Mouse (Mus musculus) neutrophil, adult 5-6 weeks (primary cell): ENCODE data around the gene Mcur1. TPM values are rescaled to one million over a fixed set of nuclear protein-coding genes. Genes with fewer than 3 reads are reported as not detected.
A peak's percentile ranks its signal among the peaks of the same experiment; 100 is the strongest.

Experiments used
- ATAC-seq: fragments of 151-379, 151-347 bp; 2 replicates; pipeline ENCODE4 v1.8.0; 2017; ENCODE audit warnings: mild to moderate bottlenecking, moderate TSS enrichment; ENCODE audit not compliant: insufficient number of reproducible peaks, poor library complexity, low FRiP score, severe bottlenecking; ENCODE audit errors: extremely low read depth
- total RNA-seq: library from RNA; stranded (forward); fragments of 200-1000 nt; gene quantifications from 2 replicates; pipeline ENCODE4 v1.2.3, GENCODE M21; 2017

Mcur1 gene
- 24.2 and 32.5 TPM in 2 replicates for total RNA-seq

- ATAC-seq: peak; percentile 91
These were observed at the start of gene Mcur1 for GRCm38 (mm10) chr13:43559711-43560457. TSS of gene Mcur1 (minus strand) at chr13:43560191.

- no peak for ATAC-seq
These were observed 48.9 kb upstream of the Mcur1 start for GRCm38 (mm10) chr13:43608854-43609253.

GRCm38 (mm10) chr13:43603042-43603441, 43.1 kb upstream of the Mcur1 start:
- ATAC-seq: no peak

- no peak for ATAC-seq
These were observed 42.4 kb upstream of the Mcur1 start for GRCm38 (mm10) chr13:43602440-43602839.

GRCm38 (mm10) chr13:43600967-43601366, 41.0 kb upstream of the Mcur1 start:
- ATAC-seq: no peak

- ATAC-seq: 0 out of 2 replicates have a peak, but pooled peaks have one; percentile 41
These were observed 35.9 kb upstream of the Mcur1 start for GRCm38 (mm10) chr13:43595896-43596295.

GRCm38 (mm10) chr13:43592681-43593068, 32.7 kb upstream of the Mcur1 start:
- ATAC-seq: no peak

- ATAC-seq: no peak
These were observed 32.1 kb upstream of the Mcur1 start for GRCm38 (mm10) chr13:43591828-43592680.

GRCm38 (mm10) chr13:43587844-43588840, 28.2 kb upstream of the Mcur1 start:
- ATAC-seq: no peak

GRCm38 (mm10) chr13:43586966-43587365, 27.0 kb upstream of the Mcur1 start:
- ATAC-seq: no peak

- ATAC-seq: no peak
These were observed 25.3 kb upstream of the Mcur1 start for GRCm38 (mm10) chr13:43585335-43585734.

- no peak for ATAC-seq
These were observed 23.5 kb upstream of the Mcur1 start for GRCm38 (mm10) chr13:43583504-43583903.

- ATAC-seq: no peak
These were observed 23.0 kb upstream of the Mcur1 start for GRCm38 (mm10) chr13:43582961-43583360.

GRCm38 (mm10) chr13:43580661-43581060, 20.7 kb upstream of the Mcur1 start:
- ATAC-seq: no peak

GRCm38 (mm10) chr13:43579740-43580139, 19.7 kb upstream of the Mcur1 start:
- peak; percentile 58; the same call in 1 of the 2 replicates for ATAC-seq

GRCm38 (mm10) chr13:43577766-43578165, 17.8 kb upstream of the Mcur1 start:
- ATAC-seq: no peak

GRCm38 (mm10) chr13:43577254-43577653, 17.3 kb upstream of the Mcur1 start:
- no peak for ATAC-seq

GRCm38 (mm10) chr13:43575431-43575830, 15.4 kb upstream of the Mcur1 start:
- no peak for ATAC-seq

GRCm38 (mm10) chr13:43573979-43574378, 14.0 kb upstream of the Mcur1 start:
- no peak for ATAC-seq
